Mouse (Mus musculus) MEL (cell line): ENCODE measurements at regions not wholly inside any gene's neighbourhood (a gene's known extent, or its start where the extent isn't known, plus 50 kb on each side); places are given as distances from the start of the nearest gene placed in this dataset.

Source experiments
- DNase-seq: peaks from one replicate; pipeline ENCODE4 v3.0.0; 2011; ENCODE audit warnings: low read depth, low spot score
- H3K27ac ChIP-seq: 2 replicates; pipeline ENCODE4 v1.5.1; 2012; ENCODE audit warnings: low read depth, mild to moderate bottlenecking, control low read depth, low read length, moderate library complexity; ENCODE audit not compliant: control insufficient read depth
- H3K27me3 ChIP-seq, 2 experiments: fragments of 150-350 bp in 1 of 2; sonication (generic) in 1 of 2; 2 replicates each; pipeline ENCODE4 v1.6.1; 2012; ENCODE audit warnings: low read length in 2 of 2, mild to moderate bottlenecking in 2 of 2, improper control_type of control experiment in 1 of 2, moderate library complexity in 1 of 2; ENCODE audit not compliant: insufficient read depth in 2 of 2, control insufficient read depth in 1 of 2
- H3K36me3 ChIP-seq, 2 experiments: 2 replicates each; pipeline ENCODE4 v1.6.1; 2012 to 2014; ENCODE audit warnings: low read length in 2 of 2, improper control_type of control experiment in 1 of 2, inconsistent platforms in 1 of 2, mild to moderate bottlenecking in 1 of 2; ENCODE audit not compliant: insufficient read depth in 2 of 2, control insufficient read depth in 1 of 2
- H3K4me1 ChIP-seq, 2 experiments: fragments of 150-350 bp in 1 of 2; sonication (generic) in 1 of 2; 2 replicates each; pipeline ENCODE4 v1.6.1; 2012; ENCODE audit warnings: low read length in 2 of 2, improper control_type of control experiment in 1 of 2, mild to moderate bottlenecking in 1 of 2; ENCODE audit not compliant: insufficient read depth in 2 of 2, control insufficient read depth in 1 of 2
- H3K4me3 ChIP-seq, 2 experiments: fragments of 150-350 bp in 1 of 2; sonication (generic) in 1 of 2; 2 replicates each; pipeline ENCODE4 v1.5.1; 2012; ENCODE audit warnings: low read depth in 2 of 2, low read length in 2 of 2, mild to moderate bottlenecking in 2 of 2, moderate library complexity in 2 of 2, control low read depth in 1 of 2, improper control_type of control experiment in 1 of 2; ENCODE audit not compliant: control insufficient read depth in 1 of 2, insufficient read depth in 1 of 2
- H3K79me2 ChIP-seq: 2 replicates; pipeline ENCODE4 v1.6.1; 2012; ENCODE audit warnings: mild to moderate bottlenecking, low read length, moderate library complexity; ENCODE audit not compliant: control insufficient read depth, poor library complexity, insufficient read depth
- H3K9ac ChIP-seq: 2 replicates; pipeline ENCODE4 v1.6.1; 2012; ENCODE audit warnings: low read depth, mild to moderate bottlenecking, control low read depth, low read length, moderate library complexity; ENCODE audit not compliant: control insufficient read depth, poor library complexity, severe bottlenecking
- H3K9me3 ChIP-seq: fragments of 150-350 bp; sonication (generic); replicated peaks from 2 replicates; pipeline ENCODE4 v1.6.1; 2012; ENCODE audit warnings: mild to moderate bottlenecking, low read length, improper control_type of control experiment, moderate library complexity; ENCODE audit not compliant: insufficient read depth
- BHLHE40 ChIP-seq: IDR thresholded peaks from 2 replicates; pipeline ENCODE4 v1.6.1; 2012; ENCODE audit warnings: low read depth, mild to moderate bottlenecking, inconsistent platforms, low read length, improper control_type of control experiment, borderline replicate concordance
- CHD1 ChIP-seq: IDR thresholded peaks from 2 replicates; pipeline ENCODE4 v1.6.1; 2012; ENCODE audit warnings: low read depth, mild to moderate bottlenecking, inconsistent platforms, low read length, improper control_type of control experiment
- CHD2 ChIP-seq: IDR thresholded peaks from 2 replicates; pipeline ENCODE4 v1.6.1; 2011; ENCODE audit warnings: low read length, improper control_type of control experiment
- CTCF ChIP-seq, 3 experiments: IDR thresholded peaks in 2 of 3; conservative IDR thresholded peaks in 1 of 3; 2 replicates each; pipeline ENCODE4 v1.5.1; 2011 to 2012; ENCODE audit warnings: low read length in 3 of 3, low read depth in 2 of 3, mild to moderate bottlenecking in 2 of 3, improper control_type of control experiment in 1 of 3, inconsistent platforms in 1 of 3, mixed read lengths in 1 of 3, moderate library complexity in 1 of 3; ENCODE audit not compliant: control insufficient read depth in 1 of 3, insufficient read depth in 1 of 3, poor library complexity in 1 of 3, severe bottlenecking in 1 of 3
- E2F4 ChIP-seq: IDR thresholded peaks from 2 replicates; pipeline ENCODE4 v1.6.1; 2011; ENCODE audit warnings: low read depth, low read length, improper control_type of control experiment, borderline replicate concordance
- ELF1 ChIP-seq: IDR thresholded peaks from 2 replicates; pipeline ENCODE4 v1.6.1; 2014; ENCODE audit warnings: low read depth, mild to moderate bottlenecking, inconsistent platforms, low read length, improper control_type of control experiment, moderate library complexity
- HCFC1 ChIP-seq: IDR thresholded peaks from 2 replicates; pipeline ENCODE4 v1.6.1; 2012; ENCODE audit warnings: low read depth, mild to moderate bottlenecking, inconsistent platforms, low read length, improper control_type of control experiment, moderate library complexity
- JUND ChIP-seq: IDR thresholded peaks from 2 replicates; pipeline ENCODE4 v1.6.1; 2011; ENCODE audit warnings: low read depth, mild to moderate bottlenecking, improper control_type of control experiment, low read length
- KAT2A ChIP-seq: conservative IDR thresholded peaks from 2 replicates; pipeline ENCODE4 v1.6.1; 2012; ENCODE audit warnings: low read depth, low read length, improper control_type of control experiment, inconsistent platforms
- MAFK ChIP-seq: IDR thresholded peaks from 2 replicates; pipeline ENCODE4 v1.6.1; 2011; ENCODE audit warnings: low read depth, mild to moderate bottlenecking, low read length, improper control_type of control experiment, borderline replicate concordance
- MAX ChIP-seq: IDR thresholded peaks from 2 replicates; pipeline ENCODE4 v1.6.1; 2011; ENCODE audit warnings: low read length, improper control_type of control experiment
- MAZ ChIP-seq: IDR thresholded peaks from 2 replicates; pipeline ENCODE4 v1.6.1; 2012; ENCODE audit warnings: low read depth, mild to moderate bottlenecking, inconsistent platforms, low read length, improper control_type of control experiment
- MEF2A ChIP-seq: IDR thresholded peaks from 2 replicates; pipeline ENCODE4 v1.6.1; 2014; ENCODE audit warnings: low read depth, mild to moderate bottlenecking, inconsistent platforms, low read length, improper control_type of control experiment; ENCODE audit not compliant: poor library complexity, insufficient replicate concordance, severe bottlenecking; ENCODE audit errors: extremely low read depth
- MXI1 ChIP-seq: IDR thresholded peaks from 2 replicates; pipeline ENCODE4 v1.6.1; 2011; ENCODE audit warnings: mild to moderate bottlenecking, low read depth, low read length, improper control_type of control experiment
- MYB ChIP-seq: IDR thresholded peaks from 2 replicates; pipeline ENCODE4 v1.6.1; 2011; ENCODE audit warnings: mild to moderate bottlenecking, low read depth, low read length, improper control_type of control experiment
- MYC ChIP-seq: IDR thresholded peaks from 2 replicates; pipeline ENCODE4 v1.6.1; 2011; ENCODE audit warnings: low read depth, mild to moderate bottlenecking, low read length, improper control_type of control experiment, moderate library complexity
- POLR2A ChIP-seq, 2 experiments: IDR thresholded peaks; 2 replicates each; pipeline ENCODE4 v1.6.1; 2011 to 2012; ENCODE audit warnings: low read length in 2 of 2, mild to moderate bottlenecking in 2 of 2, control low read depth in 1 of 2, improper control_type of control experiment in 1 of 2, low read depth in 1 of 2, moderate library complexity in 1 of 2; ENCODE audit not compliant: control insufficient read depth in 1 of 2, insufficient read depth in 1 of 2, poor library complexity in 1 of 2
- POLR2AphosphoS2 ChIP-seq: IDR thresholded peaks from 2 replicates; pipeline ENCODE4 v1.6.1; 2011; ENCODE audit warnings: low read length, improper control_type of control experiment
- POLR2AphosphoS5 ChIP-seq: IDR thresholded peaks from 2 replicates; pipeline ENCODE4 v1.6.1; 2012; ENCODE audit warnings: low read depth, borderline replicate concordance, mild to moderate bottlenecking, inconsistent platforms, low read length, moderate library complexity, mixed read lengths
- RAD21 ChIP-seq: IDR thresholded peaks from 2 replicates; pipeline ENCODE4 v1.6.1; 2011; ENCODE audit warnings: mild to moderate bottlenecking, low read depth, low read length, improper control_type of control experiment
- SIN3A ChIP-seq: IDR thresholded peaks from 2 replicates; pipeline ENCODE4 v1.6.1; 2012; ENCODE audit warnings: low read length, improper control_type of control experiment, inconsistent platforms
- TBP ChIP-seq: IDR thresholded peaks from 2 replicates; pipeline ENCODE4 v1.8.0; 2011; ENCODE audit warnings: low read depth, low read length, improper control_type of control experiment
- TCF12 ChIP-seq: IDR thresholded peaks from 2 replicates; pipeline ENCODE4 v1.6.1; 2014; ENCODE audit warnings: low read depth, mild to moderate bottlenecking, inconsistent platforms, low read length, improper control_type of control experiment, moderate library complexity
- USF1 ChIP-seq: IDR thresholded peaks from 2 replicates; pipeline ENCODE4 v1.6.1; 2014; ENCODE audit warnings: low read depth, mild to moderate bottlenecking, inconsistent platforms, low read length, improper control_type of control experiment, moderate library complexity
- ZMIZ1 ChIP-seq: IDR thresholded peaks from 2 replicates; pipeline ENCODE4 v1.6.1; 2012; ENCODE audit warnings: low read depth, mild to moderate bottlenecking, inconsistent platforms, low read length, improper control_type of control experiment, moderate library complexity
- ZNF384 ChIP-seq: IDR thresholded peaks from 2 replicates; pipeline ENCODE4 v1.6.1; 2012; ENCODE audit warnings: low read depth, mild to moderate bottlenecking, inconsistent platforms, low read length, improper control_type of control experiment

GRCm38 (mm10) chr15:61548400-61548799, 625.6 kb upstream of the A1bg start:
- Histone ChIP-seq H3K79me2 (no peaks in the 10 kb centered on the region), H3K9me3 (no peaks in the 10 kb centered on the region; the same call in 1 of the 2 replicates), H3K9ac (no peak overlapping the region), H3K4me1 (no peaks in the 10 kb centered on the region), H3K27ac (no peak overlapping the region), H3K4me3 (peak overlapping the region in 1 of 2 experiments; percentile 47; a peak in 2 of 4 replicates), H3K36me3 (no peaks in the 10 kb centered on the region), H3K27me3 (no peaks in the 10 kb centered on the region; a peak in 1 of 4 replicates)
- TF ChIP-seq ZNF384 (no peak), CTCF (IDR thresholded peaks at IDR 0.05 in 2 of 3, conservative IDR thresholded peaks at IDR 0.05 in 1 of 3; ENCODE audit: control insufficient read depth in 1 of 3, insufficient read depth in 1 of 3, low read depth in 2 of 3, low read length in 3 of 3, poor library complexity in 1 of 3, severe bottlenecking in 1 of 3) (no peak), ELF1 (no peak), TBP (no peak), MAZ (no peak), CHD2 (no peak), MYB (no peak), BHLHE40 (no peak), TCF12 (no peak), RAD21 (no peak), KAT2A (no peak), POLR2AphosphoS5 (no peak), HCFC1 (no peak), ZMIZ1 (no peak)
- DNase-seq, result peak; percentile 4

GRCm38 (mm10) chr15:61546608-61547007, 623.8 kb upstream of the A1bg start:
- no peak overlapping the region for H3K4me3 ChIP-seq
- no peaks in the 10 kb centered on the region for H3K9me3 ChIP-seq
- H3K79me2 ChIP-seq, result no peaks in the 10 kb centered on the region
- no peak overlapping the region for H3K9ac ChIP-seq
- TF ChIP-seq POLR2AphosphoS5, result no peak
- TF ChIP-seq CTCF (IDR thresholded peaks at IDR 0.05 in 2 of 3, conservative IDR thresholded peaks at IDR 0.05 in 1 of 3; ENCODE audit: control insufficient read depth in 1 of 3, insufficient read depth in 1 of 3, low read depth in 2 of 3, low read length in 3 of 3, poor library complexity in 1 of 3, severe bottlenecking in 1 of 3), result no peak
- TF ChIP-seq MAX, result no peak
- no peak for TF ChIP-seq HCFC1
- TF ChIP-seq E2F4, result no peak
- no peak for TF ChIP-seq CHD1
- TF ChIP-seq KAT2A, result no peak
- no peak for TF ChIP-seq MEF2A
- no peak for TF ChIP-seq MXI1
- no peak for TF ChIP-seq POLR2AphosphoS2
- no peak for TF ChIP-seq ZNF384
- no peak for TF ChIP-seq JUND
- TF ChIP-seq RAD21, result no peak
- TF ChIP-seq MYC, result no peak
- TF ChIP-seq MAFK, result no peak
- TF ChIP-seq USF1, result no peak
- TF ChIP-seq SIN3A, result no peak
- no peak for TF ChIP-seq POLR2A (IDR thresholded peaks at IDR 0.05; ENCODE audit: control insufficient read depth in 1 of 2, insufficient read depth in 1 of 2, low read depth in 1 of 2, low read length in 2 of 2, poor library complexity in 1 of 2)
- DNase-seq, result no peak
- no peaks in the 10 kb centered on the region for H3K4me1 ChIP-seq
- no peaks in the 10 kb centered on the region; a peak in 1 of 4 replicates for H3K27me3 ChIP-seq
- H3K27ac ChIP-seq, result no peak overlapping the region
- no peaks in the 10 kb centered on the region for H3K36me3 ChIP-seq
